Mouse (Mus musculus): ENCODE measurements around the gene Vmn2r-ps159. TPM values are rescaled to one million over a fixed set of nuclear protein-coding genes. Genes with fewer than 3 reads are reported as not detected.
"Not testable (repeated sequence)": the region's sequence is repeated elsewhere in the genome, so short reads cannot be mapped to it uniquely, and the experiment has no call there.

Gene Vmn2r-ps159
- not detected in 2 replicates for polyA plus RNA-seq (2016; fragmentation: Nextera tagmentation; extraction: Ambion mirVana)

GRCm38 (mm10) chr4:156330803-156331202 lies at the start of gene Vmn2r-ps159:
Vmn2r-ps159 (plus strand) TSS chr4:156331103.
- H3K9ac ChIP-seq; H3K27ac ChIP-seq (ENCODE audit: poor library complexity, severe bottlenecking); H3K4me3 ChIP-seq; H3K27me3 ChIP-seq (replicated peaks); H3K4me1 ChIP-seq (replicated peaks); H3K36me3 ChIP-seq; ATAC-seq (ENCODE audit: insufficient number of reproducible peaks, low FRiP score); H3K9me3 ChIP-seq (replicated peaks); H3K4me2 ChIP-seq: not testable (repeated sequence)
- WGBS: 61% methylated on average over 3 of the region's 3 CpGs

GRCm38 (mm10) chr4:156341601-156342504 lies 10.9 kb downstream of the Vmn2r-ps159 start:
- H3K4me2 ChIP-seq; H3K9ac ChIP-seq; H3K4me3 ChIP-seq; H3K27me3 ChIP-seq (replicated peaks); H3K4me1 ChIP-seq (replicated peaks); H3K36me3 ChIP-seq; H3K27ac ChIP-seq (ENCODE audit: poor library complexity, severe bottlenecking): not testable (repeated sequence)
- peaks cover 28% of the 10 kb centered on the region for H3K9me3 ChIP-seq (replicated peaks)
- ATAC-seq (ENCODE audit: insufficient number of reproducible peaks, low FRiP score): peak; percentile 60
- WGBS: 68% methylated on average over 4 of the region's 4 CpGs

GRCm38 (mm10) chr4:156342569-156343325 lies 11.8 kb downstream of the Vmn2r-ps159 start:
- H3K4me1 ChIP-seq (replicated peaks): no peaks in the 10 kb centered on the region
- WGBS: 74% methylated on average over 2 of the region's 2 CpGs
- no peak overlapping the region for H3K4me2 ChIP-seq
- no peak overlapping the region for H3K27ac ChIP-seq (ENCODE audit: poor library complexity, severe bottlenecking)
- no peaks in the 10 kb centered on the region for H3K27me3 ChIP-seq (replicated peaks)
- no peaks in the 10 kb centered on the region for H3K36me3 ChIP-seq
- no peak overlapping the region for H3K9ac ChIP-seq
- no peak overlapping the region for H3K4me3 ChIP-seq
- peaks cover 28% of the 10 kb centered on the region for H3K9me3 ChIP-seq (replicated peaks)
- ATAC-seq (ENCODE audit: insufficient number of reproducible peaks, low FRiP score): peak; percentile 82

DNA sequence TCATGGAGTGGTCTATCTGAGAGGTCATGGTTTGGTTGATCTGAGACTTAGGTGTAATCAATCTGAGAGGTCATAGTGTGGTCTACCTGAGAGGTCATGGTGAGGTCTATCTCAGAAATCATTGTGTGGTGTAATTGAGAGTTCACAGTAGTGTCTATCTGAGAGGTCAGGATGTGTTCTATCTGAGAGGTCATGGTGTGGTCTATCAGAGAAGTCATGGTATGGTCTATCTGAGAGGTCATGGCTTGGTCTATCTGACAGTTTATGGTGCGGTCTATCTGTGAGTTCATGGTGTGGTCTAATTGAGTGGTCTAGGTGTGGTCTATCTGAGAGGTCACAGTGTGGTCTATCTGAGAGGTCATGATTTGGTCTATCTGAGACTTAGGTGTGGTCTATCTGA lies 12.4 kb downstream of the Vmn2r-ps159 start:
- peaks cover 28% of the 10 kb centered on the region for H3K9me3 ChIP-seq (replicated peaks)
- peak; percentile 62 for ATAC-seq (ENCODE audit: insufficient number of reproducible peaks, low FRiP score)
- H3K4me2 ChIP-seq: no peak overlapping the region
- H3K9ac ChIP-seq: no peak overlapping the region
- H3K36me3 ChIP-seq: no peaks in the 10 kb centered on the region
- no peak overlapping the region for H3K4me3 ChIP-seq
- no peak overlapping the region for H3K27ac ChIP-seq (ENCODE audit: poor library complexity, severe bottlenecking)
- H3K27me3 ChIP-seq (replicated peaks): no peaks in the 10 kb centered on the region
- H3K4me1 ChIP-seq (replicated peaks): no peaks in the 10 kb centered on the region
- WGBS: 74% methylated on average over 1 of the region's 1 CpGs

GRCm38 (mm10) chr4:156356756-156357437 lies 26.0 kb downstream of the Vmn2r-ps159 start:
- H3K4me2 ChIP-seq; H3K27ac ChIP-seq (ENCODE audit: poor library complexity, severe bottlenecking); H3K4me3 ChIP-seq; H3K9ac ChIP-seq; H3K36me3 ChIP-seq; H3K27me3 ChIP-seq (replicated peaks); H3K9me3 ChIP-seq (replicated peaks); H3K4me1 ChIP-seq (replicated peaks): not testable (repeated sequence)
- peak; percentile 84 for ATAC-seq (ENCODE audit: insufficient number of reproducible peaks, low FRiP score)
- 54% methylated on average over 3 of the region's 3 CpGs for WGBS

Other genes with a start within 250 kb of the Vmn2r-ps159 start
- 22.1 and 23.7 TPM in 2 replicates for gene 9430015G10Rik, start 221.1 kb upstream of the Vmn2r-ps159 start, polyA plus RNA-seq (2016; fragmentation: Nextera tagmentation; extraction: Ambion mirVana)
- gene Rnf223, start 200.6 kb upstream of the Vmn2r-ps159 start, polyA plus RNA-seq (2016; fragmentation: Nextera tagmentation; extraction: Ambion mirVana): 0.28 and 0.33 TPM in 2 replicates
- 69.5 and 81.5 TPM in 2 replicates for gene Agrn, start 133.6 kb upstream of the Vmn2r-ps159 start, polyA plus RNA-seq (2016; fragmentation: Nextera tagmentation; extraction: Ambion mirVana)
- 1.8 and 2.8 TPM in 2 replicates for gene Isg15, start 130.3 kb upstream of the Vmn2r-ps159 start, polyA plus RNA-seq (2016; fragmentation: Nextera tagmentation; extraction: Ambion mirVana)
- gene AW011738, start 127.8 kb upstream of the Vmn2r-ps159 start, polyA plus RNA-seq (2016; fragmentation: Nextera tagmentation; extraction: Ambion mirVana): 3.4 and 4.3 TPM in 2 replicates
- gene Perm1, start 115.2 kb upstream of the Vmn2r-ps159 start, polyA plus RNA-seq (2016; fragmentation: Nextera tagmentation; extraction: Ambion mirVana): 1.3 and 1.6 TPM in 2 replicates
- gene Plekhn1, start 96.2 kb upstream of the Vmn2r-ps159 start, polyA plus RNA-seq (2016; fragmentation: Nextera tagmentation; extraction: Ambion mirVana): 18.0 and 18.2 TPM in 2 replicates
- gene Noc2l, start 95.1 kb upstream of the Vmn2r-ps159 start, polyA plus RNA-seq (2016; fragmentation: Nextera tagmentation; extraction: Ambion mirVana): 49.3 and 54.7 TPM in 2 replicates
- 3.1 and 3.2 TPM in 2 replicates for gene Samd11, start 75.4 kb upstream of the Vmn2r-ps159 start, polyA plus RNA-seq (2016; fragmentation: Nextera tagmentation; extraction: Ambion mirVana)